Mouse (Mus musculus): ENCODE measurements at regions not wholly inside any gene's neighbourhood (a gene's known extent, or its start where the extent isn't known, plus 50 kb on each side); places are given as distances from the start of the nearest gene placed in this dataset.

DNA sequence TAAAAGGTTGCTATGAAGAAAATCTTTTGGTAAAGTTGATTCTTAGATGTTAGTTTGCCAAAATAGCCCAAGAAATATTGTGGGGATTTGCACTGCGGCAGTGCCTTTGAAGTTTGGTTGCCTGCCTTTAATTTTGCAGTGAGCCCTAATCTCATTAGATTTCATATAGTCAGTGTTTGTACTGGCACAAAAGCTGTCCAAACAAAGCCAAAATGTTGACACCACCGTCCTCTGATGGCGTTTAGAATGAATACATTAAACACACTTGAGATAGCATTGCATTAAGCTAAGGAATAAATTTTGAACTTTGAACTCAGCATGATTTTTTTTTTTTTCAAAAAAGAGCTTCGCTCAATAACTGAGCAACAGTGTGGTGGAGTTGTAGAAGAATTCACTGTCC, 51.9 kb upstream of the Gm5148 start:
- TF ChIP-seq GATA1 (IDR thresholded peaks at IDR 0.05; ENCODE audit: low read depth, low read length) (no peak), POLR2A (IDR thresholded peaks at IDR 0.05; ENCODE audit: control insufficient read depth in 1 of 2, insufficient read depth in 1 of 2, low read depth in 1 of 2, low read length in 2 of 2, poor library complexity in 1 of 2) (no peak), EP300 (IDR thresholded peaks at IDR 0.05; ENCODE audit: low read depth in 1 of 2, low read length in 2 of 2) (no peak), ETS1 (IDR thresholded peaks at IDR 0.05; ENCODE audit: low read depth, low read length) (no peak), MAFK (IDR thresholded peaks at IDR 0.05; ENCODE audit: borderline replicate concordance, low read depth, low read length) (no peak), HCFC1 (IDR thresholded peaks at IDR 0.05; ENCODE audit: low read depth, low read length) (no peak), MAX (IDR thresholded peaks at IDR 0.05; ENCODE audit: low read length) (no peak), CTCF (IDR thresholded peaks at IDR 0.05 in 2 of 3, conservative IDR thresholded peaks at IDR 0.05 in 1 of 3; ENCODE audit: control insufficient read depth in 1 of 3, insufficient read depth in 1 of 3, low read depth in 2 of 3, low read length in 3 of 3, poor library complexity in 1 of 3, severe bottlenecking in 1 of 3) (no peak), CHD1 (IDR thresholded peaks at IDR 0.05; ENCODE audit: low read depth, low read length) (no peak)
